8 mouse cellular contexts compared by ENCODE assay signal in the genomic region with DNA sequence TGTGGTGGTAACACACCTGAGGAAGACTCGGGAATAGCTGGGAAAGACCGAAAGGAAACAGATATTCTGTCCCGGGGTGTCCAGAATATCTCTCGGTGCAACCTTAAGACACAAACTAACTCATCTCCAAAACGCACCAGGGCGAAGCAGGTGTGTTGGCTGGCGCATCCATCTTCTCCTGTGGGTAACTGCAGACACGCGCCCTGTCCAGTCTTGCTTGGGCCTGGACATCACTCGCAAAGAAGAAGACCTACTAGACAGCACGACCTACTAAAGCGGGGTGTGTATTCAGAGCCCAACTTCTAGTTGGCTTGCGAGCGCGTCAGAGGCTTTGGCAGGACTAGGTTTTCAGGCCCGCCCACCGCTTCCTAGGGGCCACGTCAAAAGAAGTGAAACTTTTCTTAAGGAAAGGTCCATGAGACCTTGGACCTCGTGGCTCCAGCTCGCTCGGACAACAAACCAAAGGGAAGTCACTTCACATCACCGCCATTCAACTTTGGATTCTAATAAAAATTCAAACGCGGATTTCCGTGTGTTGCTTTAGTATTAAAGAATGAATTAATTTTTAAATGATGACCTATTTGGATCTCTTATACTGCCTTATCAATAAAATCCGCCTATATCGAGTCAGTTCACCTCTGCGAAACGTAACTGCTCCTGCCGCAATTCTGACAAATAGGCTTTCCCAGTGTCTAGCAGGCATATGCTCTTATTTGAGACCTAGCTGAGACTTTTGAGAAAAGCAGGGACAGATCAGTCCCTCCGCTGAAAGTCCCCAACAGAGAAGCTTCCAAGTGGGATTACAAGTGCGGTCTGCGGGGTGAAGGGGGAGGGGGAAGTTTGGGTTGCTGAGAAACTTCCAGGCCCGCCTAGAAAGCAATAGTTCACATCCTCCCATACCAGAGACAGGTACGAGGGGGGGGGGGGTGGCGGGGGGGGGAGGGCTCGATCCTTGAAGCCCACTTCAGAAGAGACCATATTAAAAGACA. TPM values are rescaled to one million over a fixed set of nuclear protein-coding genes. Genes with fewer than 3 reads are reported as not detected.
DNase-seq lines count a peak whose midpoint lies in the region; ATAC-seq and TF ChIP-seq lines count a peak whose summit lies in the region.

No protein-coding gene starts in this region.

- 0 out of 2 replicates have a peak, but pooled peaks cover 5% of the 10 kb centered on the region for H3K4me1 ChIP-seq in lung, embryonic 14.5 days (ENCODE audit: insufficient read depth)
- H3K4me1 ChIP-seq in forebrain, embryonic 13.5 days, result peaks cover 28% of the 10 kb centered on the region
- no peaks in the 10 kb centered on the region for H3K4me1 ChIP-seq in liver, embryonic 11.5 days (replicated peaks; ENCODE audit: control insufficient read depth, insufficient read depth, low read length)
- H3K4me1 ChIP-seq in small intestine, adult 2 months (ENCODE audit: control insufficient read depth, insufficient read depth, insufficient read length, low read length), result peaks cover 9% of the 10 kb centered on the region

- H3K27ac ChIP-seq in lung, embryonic 14.5 days (ENCODE audit: low read depth), result no peak overlapping the region
- no peak overlapping the region for H3K27ac ChIP-seq in forebrain, embryonic 13.5 days
- no peak overlapping the region for H3K27ac ChIP-seq in liver, embryonic 11.5 days (ENCODE audit: low read depth, low read length)
- H3K27ac ChIP-seq in small intestine, adult 2 months (ENCODE audit: insufficient read depth, low read depth, low read length), result no peak overlapping the region

- peak overlapping the region; percentile 69 for H3K4me2 ChIP-seq in lung, embryonic 14.5 days
- H3K4me2 ChIP-seq in forebrain, embryonic 13.5 days, result peak overlapping the region; percentile 75
- peak overlapping the region; percentile 62 for H3K4me2 ChIP-seq in liver, embryonic 11.5 days

- 2% methylated on average over 35 of the region's 37 CpGs for WGBS in lung, embryonic 14.5 days
- 2% methylated on average over 36 of the region's 37 CpGs for WGBS in forebrain, embryonic 13.5 days
- WGBS in liver, embryonic 11.5 days, result 2% methylated on average over 35 of the region's 37 CpGs
- WGBS in small intestine, adult 2 months, result 2% methylated on average over 37 of the region's 37 CpGs

- no peak for TF ChIP-seq POLR2A in small intestine, adult 2 months (IDR thresholded peaks at IDR 0.05; ENCODE audit: low read depth, low read length)

- no peaks in the 10 kb centered on the region for H3K36me3 ChIP-seq in lung, embryonic 14.5 days (ENCODE audit: insufficient read depth)
- no peaks in the 10 kb centered on the region for H3K36me3 ChIP-seq in forebrain, embryonic 13.5 days (ENCODE audit: poor library complexity, severe bottlenecking)
- no peaks in the 10 kb centered on the region for H3K36me3 ChIP-seq in liver, embryonic 11.5 days (ENCODE audit: control insufficient read depth, insufficient read depth, low read length)
- no peaks in the 10 kb centered on the region for H3K36me3 ChIP-seq in small intestine, adult 2 months (ENCODE audit: control insufficient read depth, insufficient read depth, low read length)

- ATAC-seq in lung, embryonic 14.5 days (ENCODE audit: insufficient read depth), result peak; percentile 39; the same call in 1 of the 2 replicates
- peak; percentile 41 for ATAC-seq in forebrain, embryonic 13.5 days
- ATAC-seq in liver, embryonic 11.5 days (replicated peaks; ENCODE audit: low FRiP score), result no peak

- DNase-seq in lung, embryonic 14.5 days, result no peak
- no peak for DNase-seq in lung, postnatal 25 days (ENCODE audit: low spot score)
- no peak for DNase-seq in liver, embryonic 11.5 days (ENCODE audit: low spot score)
- DNase-seq in thymus, postnatal 36 days, result no peak
- DNase-seq in adrenal gland, postnatal 36 days, result no peak
- DNase-seq in frontal cortex, postnatal 25 days (ENCODE audit: low spot score in 2 of 2), result no peak

- no peak for TF ChIP-seq CTCF in lung, embryonic 14.5 days (IDR thresholded peaks at IDR 0.05; ENCODE audit: low read depth)
- TF ChIP-seq CTCF in small intestine, adult 2 months (IDR thresholded peaks at IDR 0.05; ENCODE audit: extremely low read depth, insufficient read length, insufficient replicate concordance, low read depth, low read length), result no peak

- peaks cover 88% of the 10 kb centered on the region for H3K27me3 ChIP-seq in lung, embryonic 14.5 days (ENCODE audit: insufficient read depth, low read length)
- peaks cover 88% of the 10 kb centered on the region for H3K27me3 ChIP-seq in forebrain, embryonic 13.5 days
- H3K27me3 ChIP-seq in liver, embryonic 11.5 days (replicated peaks; ENCODE audit: control insufficient read depth, insufficient read depth, low read length), result peaks cover 77% of the 10 kb centered on the region
- H3K27me3 ChIP-seq in small intestine, adult 2 months (ENCODE audit: control insufficient read depth, insufficient read depth, low read length), result peaks cover 40% of the 10 kb centered on the region

- no peak overlapping the region for H3K9ac ChIP-seq in lung, embryonic 14.5 days
- H3K9ac ChIP-seq in forebrain, embryonic 13.5 days, result no peak overlapping the region; the same call in 1 of the 2 replicates
- no peak overlapping the region for H3K9ac ChIP-seq in liver, embryonic 11.5 days (ENCODE audit: low read depth, low read length)

- H3K9me3 ChIP-seq in lung, embryonic 14.5 days (ENCODE audit: low read depth, low read length), result no peaks in the 10 kb centered on the region
- H3K9me3 ChIP-seq in forebrain, embryonic 13.5 days (replicated peaks), result no peaks in the 10 kb centered on the region
- no peaks in the 10 kb centered on the region for H3K9me3 ChIP-seq in liver, embryonic 11.5 days (ENCODE audit: control insufficient read depth, low read length)

- peak overlapping the region; percentile 39 for H3K4me3 ChIP-seq in lung, embryonic 14.5 days (ENCODE audit: low read depth, low read length)
- H3K4me3 ChIP-seq in forebrain, embryonic 13.5 days, result peak overlapping the region; percentile 42
- H3K4me3 ChIP-seq in liver, embryonic 11.5 days (ENCODE audit: low read depth, low read length), result peak overlapping the region; percentile 36
- peak overlapping the region; percentile 43 for H3K4me3 ChIP-seq in small intestine, adult 2 months (ENCODE audit: low read depth, low read length)

RNA-seq across cellular contexts. Expression of a gene that starts 20.7 kb away (rescaled TPM):
- polyA plus RNA-seq in lung, embryonic 14.5 days (2014; fragmentation: Nextera tagmentation; extraction: Ambion mirVana), result 5.1 and 5.9 TPM in 2 replicates
- 14.2 and 20.7 TPM in 2 replicates for polyA plus RNA-seq in forebrain, embryonic 13.5 days (2015; fragmentation: Nextera tagmentation; extraction: Ambion mirVana)
- 2.0 and 2.1 TPM in 2 replicates for polyA plus RNA-seq in liver, embryonic 11.5 days (2014; fragmentation: Nextera tagmentation; extraction: Ambion mirVana)
- polyA plus RNA-seq in small intestine, adult 2 months (2012; rRNA removed), result 2.0 and 2.3 TPM in 2 replicates
- total RNA-seq in adrenal gland, postnatal 36 days (2021), result 10 to 100 TPM; 39.1 to 74.4 TPM
